Mouse (Mus musculus) liver, adult 2 months (tissue): ENCODE results near the gene Sdr9c7.
"Not testable (repeated sequence)": the region's sequence is repeated elsewhere in the genome, so short reads cannot be mapped to it uniquely, and the experiment has no call there.

Source experiments
- CTCF ChIP-seq: fragments of 200-500 bp; IDR thresholded peaks from 2 replicates; pipeline ENCODE4 v1.5.1; 2011; ENCODE audit warnings: low read depth, low read length, control low read depth
- POLR2A ChIP-seq: fragments of 200-500 bp; IDR thresholded peaks from 2 replicates; pipeline ENCODE4 v1.6.1; 2011; ENCODE audit warnings: low read length, control low read depth; ENCODE audit not compliant: insufficient read depth; ENCODE audit errors: extremely low read depth

GRCm38 (mm10) chr10:127893163-127894022 lies 4.9 kb upstream of the Sdr9c7 start:
- not testable (repeated sequence) for TF ChIP-seq CTCF
- TF ChIP-seq POLR2A: 0 out of 2 replicates have a peak, but pooled peaks have one; percentile 33
